Mouse (Mus musculus) mature B cell (primary cell): Measurements from ENCODE around the gene Psen1.

Source experiments
- in situ Hi-C: fragments of 300-500 bp; cut with MboI; formaldehyde crosslinking; loops from 2 replicates; pipeline ENCODE4 v1.14.3; 2019

Gene Psen1

GRCm38 (mm10) chr12:83775621-83776020 is 87.7 kb downstream of the Psen1 start:
- in situ Hi-C loops, result no loop called here

- in situ Hi-C loops, result no loop called here
These were observed 88.8 kb downstream of the Psen1 start for GRCm38 (mm10) chr12:83776766-83777165.

- in situ Hi-C loops, result no loop called here
These were observed 92.2 kb downstream of the Psen1 start for GRCm38 (mm10) chr12:83780181-83780580.

GRCm38 (mm10) chr12:83781204-83781603 is 93.3 kb downstream of the Psen1 start:
- in situ Hi-C loops, result no loop called here

- in situ Hi-C loops, result no loop called here
These were observed 93.8 kb downstream of the Psen1 start for GRCm38 (mm10) chr12:83781640-83782278.

- in situ Hi-C loops, result no loop called here
These were observed 94.7 kb downstream of the Psen1 start for GRCm38 (mm10) chr12:83782669-83783068.
